Mouse (Mus musculus): ENCODE data around the gene Fancl.
"Not testable (repeated sequence)": the region's sequence is repeated elsewhere in the genome, so short reads cannot be mapped to it uniquely, and the experiment has no call there.

The Fancl gene

DNA sequence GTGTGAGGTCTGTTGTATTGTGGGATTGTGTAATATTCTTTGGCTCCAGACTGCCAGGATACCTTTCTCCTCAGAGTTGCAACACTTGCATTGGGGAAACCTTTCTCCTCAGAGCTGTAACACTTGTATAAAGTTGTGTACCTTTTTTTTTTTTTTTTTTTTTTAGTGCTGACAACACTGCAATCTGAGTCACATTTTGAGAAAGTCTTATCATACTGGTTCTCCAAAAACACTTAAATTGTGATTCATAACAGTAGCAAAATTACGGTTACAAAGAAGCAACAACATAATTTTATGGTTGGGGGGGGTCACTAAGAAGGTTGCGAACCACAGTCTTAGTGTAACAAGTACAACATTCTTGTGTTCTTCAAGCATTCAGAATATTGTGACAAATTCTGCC lies at the start of gene Fancl:
Fancl (plus strand) TSS at position 165 of the 400 bp plus-strand sequence.
- in situ Hi-C loops (cut with MboI; ENCODE audit: low sequenced_read_pairs), result no loop called here

DNA sequence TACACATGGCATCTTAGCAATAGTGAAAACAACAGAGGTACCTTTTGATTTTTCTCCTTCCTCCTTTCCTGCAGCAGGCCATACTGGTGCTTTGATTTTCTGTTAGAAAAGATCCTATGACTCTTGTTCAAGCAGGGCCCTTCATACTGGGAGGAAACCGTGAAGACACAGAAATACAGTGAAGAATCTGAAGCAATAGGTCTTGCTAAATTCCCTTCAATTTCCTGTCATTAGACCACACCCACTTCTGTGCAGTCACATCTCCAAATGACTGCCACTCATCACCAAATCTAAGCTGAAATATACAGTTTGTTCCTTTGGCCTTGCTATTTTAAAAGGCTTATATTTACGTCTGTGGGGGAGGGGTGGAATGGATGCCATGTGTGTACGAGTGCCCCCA lies 49.1 kb upstream of the Fancl start:
- in situ Hi-C loops (cut with MboI; ENCODE audit: low sequenced_read_pairs), result no loop called here

DNA sequence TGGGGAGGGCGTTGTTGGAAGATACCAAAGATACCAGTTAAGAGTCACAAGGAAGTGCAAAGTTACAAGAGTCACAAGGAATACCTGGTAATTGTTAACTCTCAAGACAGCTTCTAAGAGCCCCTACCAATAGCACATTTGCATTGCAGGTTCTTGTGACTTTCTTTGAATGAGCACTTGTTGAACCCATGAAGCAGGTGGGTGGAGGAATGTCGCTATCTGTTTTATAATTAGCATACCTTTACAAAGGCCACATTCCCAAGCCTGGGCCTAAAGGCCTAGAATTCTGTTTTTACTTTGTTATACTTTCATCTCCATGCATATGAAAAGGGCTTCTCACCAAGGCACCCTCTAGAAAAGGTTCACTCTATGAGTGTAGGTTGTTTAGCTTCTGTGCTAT lies 15.8 kb upstream of the Fancl start:
- in situ Hi-C loops (cut with MboI; ENCODE audit: low sequenced_read_pairs), result not testable (repeated sequence)

DNA sequence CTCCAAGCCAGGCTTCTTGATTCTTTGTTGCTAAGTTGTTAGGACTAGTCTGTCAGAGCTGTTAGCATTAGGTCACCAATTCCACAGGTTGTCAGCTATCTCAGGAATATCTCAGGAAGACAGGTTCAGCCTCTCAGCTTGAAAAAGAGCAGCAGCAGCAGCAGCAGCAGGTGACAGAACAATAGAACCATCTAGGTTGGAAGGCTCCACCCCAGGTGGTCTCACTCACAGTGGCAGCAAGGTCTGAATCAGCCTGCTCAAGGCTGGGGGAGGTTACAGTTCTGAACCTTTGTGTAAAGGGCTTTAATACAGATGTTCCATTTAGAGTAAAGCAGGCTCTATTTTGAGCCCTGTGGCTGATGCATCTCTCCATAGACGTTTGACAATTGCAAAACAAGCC lies 14.0 kb upstream of the Fancl start:
- in situ Hi-C loops (cut with MboI; ENCODE audit: low sequenced_read_pairs), result not testable (repeated sequence)

DNA sequence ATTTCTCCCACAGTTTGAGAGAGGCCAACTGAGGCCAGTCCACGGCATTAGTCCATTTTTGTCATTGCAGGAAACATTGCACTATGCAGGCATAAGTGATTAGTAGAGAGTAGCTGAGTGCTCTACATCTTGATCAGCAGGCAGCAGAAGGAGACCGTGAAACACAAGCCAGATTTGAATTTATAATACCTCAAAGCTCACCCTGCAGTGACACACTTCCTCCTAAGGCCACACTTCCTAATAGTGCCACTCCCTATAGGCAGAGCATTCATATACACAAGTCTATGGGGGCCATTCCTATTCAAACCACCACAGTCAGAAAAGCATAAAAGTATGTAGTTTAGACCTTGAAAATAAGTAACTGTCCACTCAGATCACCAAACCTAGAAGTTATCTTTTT lies 11.8 kb upstream of the Fancl start:
- in situ Hi-C loops (cut with MboI; ENCODE audit: low sequenced_read_pairs), result no loop called here

DNA sequence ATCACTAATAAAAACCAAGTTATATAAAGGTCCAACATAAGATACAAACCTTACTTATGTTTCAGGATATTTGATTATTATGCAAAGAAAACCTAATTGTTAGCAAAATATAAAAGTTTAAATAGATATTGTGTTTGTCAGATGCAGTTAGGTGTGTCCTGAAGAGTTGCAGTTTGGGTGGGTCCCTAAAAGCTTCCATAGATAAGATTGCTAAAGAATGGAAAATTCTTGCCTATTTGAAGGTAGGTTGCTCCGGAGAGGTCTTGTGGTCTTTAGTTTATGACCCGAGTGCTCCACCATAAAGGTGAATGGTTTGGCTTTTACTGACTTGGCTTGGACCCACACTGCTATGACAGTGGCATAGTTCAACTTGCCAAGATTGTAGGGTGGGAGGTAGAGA lies 7.9 kb upstream of the Fancl start:
- in situ Hi-C loops (cut with MboI; ENCODE audit: low sequenced_read_pairs), result no loop called here

DNA sequence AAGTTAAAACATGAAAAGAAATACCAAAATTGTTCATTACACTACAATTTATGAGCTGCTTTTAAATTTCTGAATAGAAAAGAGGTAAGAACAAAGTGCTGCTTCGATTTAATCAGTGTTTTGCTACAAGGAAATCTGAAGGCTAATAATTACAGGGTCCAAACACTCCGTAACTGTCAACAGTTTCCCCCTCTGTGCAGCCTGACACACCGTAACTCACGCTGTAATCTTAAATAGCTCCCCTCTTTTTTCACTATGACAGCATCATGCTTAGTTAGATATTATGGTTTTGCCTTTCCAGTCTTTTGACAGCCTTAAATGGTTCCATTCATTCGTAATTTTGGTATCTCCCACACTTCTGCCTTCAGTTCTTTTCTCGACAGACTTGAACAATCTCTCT lies 4.4 kb upstream of the Fancl start:
- in situ Hi-C loops (cut with MboI; ENCODE audit: low sequenced_read_pairs), result no loop called here

DNA sequence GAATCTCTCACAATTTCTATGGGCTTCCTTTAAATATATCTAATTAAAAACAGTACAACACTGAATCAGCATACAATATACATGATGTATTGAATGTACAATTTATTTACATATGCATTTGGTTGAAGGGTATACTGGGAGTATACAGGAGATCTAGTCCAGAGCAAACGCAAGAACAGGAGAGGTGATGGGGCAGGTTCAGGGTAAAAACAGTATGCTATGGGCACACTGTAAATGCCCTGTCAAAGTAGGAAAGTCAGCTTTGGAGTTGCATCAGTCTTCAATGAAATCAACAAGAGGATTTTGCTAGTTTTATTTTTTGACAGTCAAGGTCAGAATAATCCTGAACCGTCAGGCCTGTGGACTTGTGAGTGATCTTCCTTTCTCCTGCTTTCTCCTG lies 743 bp downstream of the Fancl start:
- in situ Hi-C loops (cut with MboI; ENCODE audit: low sequenced_read_pairs), result no loop called here

DNA sequence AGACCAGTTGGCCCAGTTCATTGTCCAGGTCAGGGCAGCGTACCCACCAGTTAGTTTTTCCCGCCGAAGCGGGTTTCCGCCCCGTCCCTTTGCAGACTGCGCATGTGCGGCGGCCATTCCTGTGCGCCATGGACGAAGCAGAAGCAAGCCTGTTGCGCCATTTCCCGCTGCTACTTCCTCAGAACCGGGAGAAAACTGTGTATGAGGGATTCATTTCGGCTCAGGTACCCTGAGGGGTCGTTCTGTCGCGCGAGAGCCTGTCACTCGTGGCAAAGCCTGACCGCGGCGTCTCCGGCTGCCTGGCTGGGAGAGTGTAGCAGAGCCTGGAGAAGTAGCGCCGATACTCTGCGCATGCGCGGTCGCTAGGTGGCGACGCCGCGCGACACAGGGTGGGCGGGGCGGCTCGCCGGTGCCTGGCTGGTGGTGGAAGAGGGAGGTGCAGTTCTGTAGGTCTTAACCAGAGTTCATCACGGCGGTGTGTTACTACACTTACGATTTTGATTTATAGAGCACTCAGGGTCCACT lies 1.2 kb downstream of the Fancl start:
- in situ Hi-C loops (cut with MboI; ENCODE audit: low sequenced_read_pairs), result no loop called here

DNA sequence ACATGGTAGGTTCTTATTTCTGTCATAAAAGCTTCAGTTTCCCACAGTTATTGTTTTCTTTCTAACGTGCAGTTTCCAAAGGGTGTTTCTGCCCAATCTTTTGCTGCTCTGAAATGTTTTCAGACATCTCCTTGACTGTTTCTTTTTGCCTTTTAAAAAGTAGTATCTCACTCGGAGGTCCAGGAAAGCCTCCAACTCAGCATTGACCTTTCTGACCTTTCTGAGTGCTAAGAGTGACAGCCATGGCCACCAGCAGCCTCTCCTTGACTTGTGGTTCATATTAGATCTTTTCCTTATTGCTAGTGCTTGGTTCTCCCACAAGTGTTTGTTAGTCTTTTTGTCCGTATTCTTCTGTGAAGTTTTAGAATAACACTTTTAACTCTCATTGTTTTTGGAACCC lies 9.6 kb downstream of the Fancl start:
- in situ Hi-C loops (cut with MboI; ENCODE audit: low sequenced_read_pairs), result no loop called here

DNA sequence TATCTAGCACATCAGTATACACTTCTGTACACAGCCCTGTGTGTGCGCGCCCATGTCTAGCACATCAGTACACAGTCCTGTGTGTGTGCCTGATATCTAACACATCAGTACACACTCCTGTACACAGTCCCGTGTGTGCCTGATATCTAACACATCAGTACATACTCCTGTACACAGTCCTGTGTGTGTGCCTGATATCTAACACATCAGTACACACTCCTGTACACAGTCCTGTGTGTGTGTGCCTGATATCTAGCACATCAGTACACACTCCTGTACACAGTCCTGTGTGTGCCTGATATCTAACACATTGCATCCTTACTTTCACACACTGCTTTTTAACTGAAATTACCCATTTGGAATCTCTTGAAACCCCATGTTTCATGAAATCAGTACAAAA lies 27.0 kb downstream of the Fancl start:
- in situ Hi-C loops (cut with MboI; ENCODE audit: low sequenced_read_pairs), result no loop called here

DNA sequence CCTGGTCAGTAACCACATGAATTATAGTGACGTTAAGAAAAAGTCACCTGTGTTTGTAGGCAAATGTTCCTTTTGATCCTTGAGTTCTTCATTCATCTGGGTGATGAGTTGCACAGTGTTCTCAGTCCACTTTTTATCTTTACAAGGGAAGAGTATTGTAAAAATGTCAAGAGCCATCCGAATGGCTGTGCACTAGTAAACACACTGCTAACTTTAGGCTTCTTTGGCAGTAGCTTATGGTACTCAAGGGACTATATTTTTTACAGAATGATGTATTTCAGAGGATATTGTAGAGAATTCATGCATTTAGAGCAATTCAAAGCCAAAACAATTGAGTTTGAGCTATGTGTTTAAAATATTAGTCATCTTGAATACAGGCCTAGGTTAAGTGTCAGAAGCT lies 35.5 kb downstream of the Fancl start:
- in situ Hi-C loops (cut with MboI; ENCODE audit: low sequenced_read_pairs), result no loop called here

DNA sequence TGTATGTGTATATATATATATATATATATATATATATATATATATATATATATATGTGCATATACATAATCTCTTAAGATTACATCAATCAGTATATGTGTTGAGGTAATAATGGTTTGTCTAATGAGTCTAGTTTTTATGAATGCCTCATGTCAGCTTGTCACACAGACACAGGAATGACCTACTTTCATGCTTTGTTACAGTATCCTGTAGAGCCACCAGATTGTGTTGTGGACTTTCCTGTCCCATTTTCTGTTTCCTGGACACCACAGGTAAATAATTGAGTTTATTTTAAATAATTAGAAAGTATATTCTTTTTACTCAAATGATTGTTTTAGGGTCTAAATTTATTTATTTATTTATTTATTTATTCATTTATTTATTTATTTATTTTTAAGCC lies 48.3 kb downstream of the Fancl start:
- in situ Hi-C loops (cut with MboI; ENCODE audit: low sequenced_read_pairs), result no loop called here

DNA sequence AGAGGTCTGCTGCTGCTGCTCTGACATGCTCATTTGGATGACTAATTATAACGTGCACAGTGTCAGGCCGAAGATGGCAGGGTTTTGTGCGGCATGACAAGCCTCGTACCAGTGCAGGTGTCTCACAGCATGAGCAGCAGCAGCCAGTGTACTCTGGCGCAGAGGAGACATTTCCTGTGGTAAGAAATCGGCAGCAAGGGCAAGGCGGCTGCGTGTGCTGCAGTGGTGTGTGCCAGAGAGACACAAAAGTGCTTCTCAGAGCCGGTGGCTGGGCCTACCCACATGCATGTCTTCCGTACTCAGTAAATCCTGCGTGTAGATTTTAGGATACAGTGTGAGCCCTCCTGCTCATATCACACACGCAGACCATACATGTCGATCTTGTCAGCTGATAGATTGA lies 51.9 kb downstream of the Fancl start:
- in situ Hi-C loops (cut with MboI; ENCODE audit: low sequenced_read_pairs), result no loop called here

DNA sequence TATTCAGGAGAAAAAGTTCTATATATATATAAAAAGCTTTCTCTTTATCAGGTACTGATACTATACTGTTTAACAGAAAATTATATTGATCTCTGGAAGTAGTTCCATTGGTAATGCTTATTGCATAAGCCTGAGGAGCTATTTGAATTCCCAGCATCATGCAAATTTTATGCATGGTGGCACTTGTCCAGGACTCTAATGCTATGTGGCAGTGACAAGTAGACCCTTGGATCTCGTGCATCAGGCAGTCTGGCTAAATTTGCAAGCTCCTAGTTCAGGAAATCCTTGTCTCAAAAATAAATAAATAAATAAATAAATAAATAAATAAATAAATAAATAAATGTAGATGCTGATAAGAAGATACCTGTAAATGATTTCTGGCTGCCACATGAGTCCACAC lies 55.2 kb downstream of the Fancl start:
- in situ Hi-C loops (cut with MboI; ENCODE audit: low sequenced_read_pairs), result no loop called here

DNA sequence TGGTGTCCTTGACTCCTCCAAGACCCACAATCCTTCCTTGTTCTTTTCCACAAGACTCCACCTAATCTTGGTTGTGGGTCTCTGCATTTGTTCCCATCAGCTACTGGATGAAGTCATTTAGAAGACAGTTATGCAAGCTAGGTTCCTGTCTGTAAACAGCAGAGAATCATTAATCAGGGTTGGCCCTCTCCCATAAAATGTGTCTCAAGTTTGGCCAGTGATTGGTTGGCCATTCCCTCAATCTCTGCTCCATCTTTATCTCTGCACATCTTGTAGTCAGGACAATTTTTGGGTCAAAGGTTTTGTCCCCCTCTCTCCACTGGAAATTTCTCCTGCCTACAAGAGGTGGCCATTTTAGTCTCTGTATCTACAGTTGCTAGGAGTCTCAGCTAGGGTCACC lies 58.4 kb downstream of the Fancl start:
- in situ Hi-C loops (cut with MboI; ENCODE audit: low sequenced_read_pairs), result no loop called here

DNA sequence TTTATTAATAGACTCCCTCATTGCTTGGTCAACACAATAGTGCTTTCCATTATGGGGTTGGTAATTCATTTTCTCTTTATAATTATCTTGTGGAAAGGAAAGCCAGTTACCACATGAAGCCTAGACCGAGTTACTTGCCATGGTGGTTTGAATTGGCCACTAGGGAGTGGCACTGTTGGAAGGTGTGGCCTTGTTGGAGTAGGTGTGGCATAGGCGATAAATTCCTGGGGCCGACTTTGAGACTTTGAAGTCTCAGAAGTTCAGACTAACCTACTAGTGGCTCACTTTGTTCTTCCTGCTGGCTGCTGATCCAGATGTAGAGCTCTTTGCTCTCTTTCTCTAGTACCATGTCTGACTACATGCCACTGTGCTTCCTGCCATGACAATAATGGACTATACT lies 63.9 kb downstream of the Fancl start:
- in situ Hi-C loops (cut with MboI; ENCODE audit: low sequenced_read_pairs), result no loop called here

DNA sequence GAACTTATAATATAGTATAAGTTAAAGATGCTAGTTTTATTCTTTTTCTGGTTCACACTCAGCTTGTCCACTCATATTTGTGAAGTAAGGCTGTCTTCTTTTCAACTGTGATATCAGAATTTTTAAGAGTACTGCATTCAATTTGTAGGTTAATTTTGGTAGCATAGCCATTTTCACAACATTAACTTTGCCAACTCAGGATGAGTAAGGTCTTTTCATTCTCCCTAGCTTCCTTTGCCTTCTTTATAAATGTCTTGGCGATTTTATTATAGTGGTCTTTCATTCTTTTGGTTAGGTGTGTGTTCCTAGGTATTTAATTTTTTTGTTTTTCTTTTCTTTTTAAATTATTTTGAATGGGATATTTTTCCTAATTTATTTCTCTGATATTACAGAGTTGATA lies 64.7 kb downstream of the Fancl start:
- in situ Hi-C loops (cut with MboI; ENCODE audit: low sequenced_read_pairs), result no loop called here

DNA sequence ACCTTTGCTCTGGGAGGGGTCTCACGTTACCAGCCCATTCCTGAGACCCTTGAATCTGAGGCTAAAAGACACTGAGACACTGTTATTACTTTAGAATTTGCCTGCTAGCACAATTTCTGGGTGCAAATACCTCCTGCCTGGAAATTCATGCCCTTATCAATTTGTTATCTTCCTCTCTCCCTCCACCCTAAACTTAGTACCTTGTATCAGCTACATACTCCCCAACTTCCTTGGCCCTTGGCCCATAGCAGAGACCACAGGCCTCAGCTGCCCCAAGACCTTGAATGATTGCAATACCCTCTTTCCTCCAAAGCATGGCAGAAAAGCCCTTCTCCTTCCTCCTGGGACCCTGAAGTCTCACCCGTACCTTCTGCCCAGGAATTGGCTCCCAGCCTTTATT lies 65.3 kb downstream of the Fancl start:
- in situ Hi-C loops (cut with MboI; ENCODE audit: low sequenced_read_pairs), result no loop called here

DNA sequence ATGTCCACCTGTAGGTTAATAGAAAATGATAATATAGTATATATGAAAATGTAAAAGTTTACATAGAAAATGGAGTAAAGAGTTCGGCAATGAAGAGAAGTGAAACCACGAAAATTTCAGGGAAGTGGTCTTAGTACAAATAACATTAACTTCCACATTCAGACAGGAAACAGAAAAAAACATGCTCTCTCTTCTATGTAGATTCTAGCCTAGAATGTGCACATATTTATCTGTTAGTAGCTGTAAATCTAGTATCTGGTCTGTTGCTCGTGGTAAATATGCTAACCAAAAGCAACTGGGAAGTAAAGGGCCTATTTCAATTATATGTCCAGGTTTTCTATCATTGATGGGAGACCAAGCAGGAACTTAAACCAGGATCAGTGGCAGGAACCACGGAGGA lies 66.8 kb downstream of the Fancl start:
- in situ Hi-C loops (cut with MboI; ENCODE audit: low sequenced_read_pairs), result no loop called here

DNA sequence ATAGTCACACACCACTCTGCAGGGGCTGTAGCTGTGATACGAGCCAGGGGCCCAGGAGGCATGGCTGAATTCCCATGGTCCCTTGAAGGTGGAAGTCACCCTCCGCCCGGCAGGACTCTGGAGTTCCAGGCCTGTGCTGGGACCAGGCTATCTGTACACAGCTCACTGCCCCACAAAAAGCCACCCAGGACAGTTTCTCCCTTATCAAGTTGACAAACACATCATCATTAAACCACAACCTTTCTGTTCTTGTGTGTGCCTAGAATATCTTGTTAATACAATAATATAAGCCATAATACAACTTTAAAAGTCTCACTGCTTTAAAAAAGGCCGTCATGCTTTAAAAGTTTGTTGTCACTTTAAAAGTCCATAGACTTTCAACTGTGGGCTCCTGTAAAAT lies 68.1 kb downstream of the Fancl start:
- in situ Hi-C loops (cut with MboI; ENCODE audit: low sequenced_read_pairs), result no loop called here

DNA sequence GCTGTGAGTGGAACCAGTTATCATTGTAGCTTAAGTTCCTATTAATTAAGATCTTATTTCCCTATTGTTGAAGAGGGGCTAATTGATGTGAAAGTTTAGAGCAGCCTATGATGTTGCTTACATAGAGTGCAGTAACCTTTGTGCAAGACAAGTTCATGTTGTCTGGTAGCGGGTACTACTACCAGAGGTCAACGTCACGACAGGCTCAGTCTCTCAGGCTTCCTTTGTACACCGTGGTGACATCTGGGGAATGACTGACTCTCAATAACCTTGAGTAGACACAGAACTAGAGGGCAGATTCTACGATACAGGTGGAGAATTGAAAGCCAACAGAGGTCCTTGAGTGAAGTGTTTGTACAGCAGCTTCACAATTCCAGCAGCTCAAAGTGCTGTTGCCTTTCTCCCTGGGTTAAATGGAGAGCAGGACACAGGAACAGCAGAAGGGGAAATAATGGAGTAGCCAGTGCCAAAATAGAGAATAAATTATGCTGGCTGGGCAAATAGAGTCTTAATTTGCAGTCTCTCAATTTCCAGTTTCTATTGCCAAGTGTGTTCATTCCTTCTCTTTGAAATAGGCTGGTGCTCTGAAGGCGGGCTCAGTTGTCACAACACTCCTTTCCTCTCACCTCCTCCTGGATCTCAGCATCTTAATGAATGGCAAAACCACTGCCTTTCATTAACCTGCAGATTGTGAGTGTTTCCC lies 91.3 kb downstream of the Fancl start:
- in situ Hi-C loops (cut with MboI; ENCODE audit: low sequenced_read_pairs), result no loop called here

DNA sequence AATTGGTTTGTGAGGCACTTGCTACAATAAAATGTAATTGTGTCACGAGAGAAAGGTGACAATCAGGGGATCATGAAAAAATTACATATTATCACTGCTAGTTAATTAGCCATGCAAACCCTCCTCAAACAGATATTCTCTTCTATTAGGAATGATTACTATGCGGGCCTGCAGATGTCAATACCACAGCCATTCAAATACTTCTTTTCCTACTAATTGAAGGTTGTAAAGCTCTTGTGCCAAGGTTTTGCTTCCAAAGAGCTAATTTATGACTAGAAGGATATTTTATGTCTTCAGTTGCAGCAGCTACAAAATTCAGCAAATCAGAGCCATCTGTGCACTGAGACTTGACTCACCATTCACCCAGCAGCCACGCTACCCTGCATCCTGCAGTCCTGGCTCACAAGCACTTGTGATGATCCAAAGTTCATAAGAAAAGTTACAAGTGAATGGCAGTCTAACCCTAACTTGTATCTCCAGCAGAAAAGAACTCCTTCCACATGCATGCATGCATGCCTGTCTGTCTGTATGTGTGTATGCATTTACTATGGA lies 95.8 kb downstream of the Fancl start:
- in situ Hi-C loops (cut with MboI; ENCODE audit: low sequenced_read_pairs), result no loop called here
